Mouse (Mus musculus) cerebellum, adult 9-11 months (tissue): Measurements from ENCODE around the gene Hemgn.

Experiments
- DNase-seq: peaks from one replicate; pipeline ENCODE4 v3.0.0; 2022

Gene Hemgn

DNA sequence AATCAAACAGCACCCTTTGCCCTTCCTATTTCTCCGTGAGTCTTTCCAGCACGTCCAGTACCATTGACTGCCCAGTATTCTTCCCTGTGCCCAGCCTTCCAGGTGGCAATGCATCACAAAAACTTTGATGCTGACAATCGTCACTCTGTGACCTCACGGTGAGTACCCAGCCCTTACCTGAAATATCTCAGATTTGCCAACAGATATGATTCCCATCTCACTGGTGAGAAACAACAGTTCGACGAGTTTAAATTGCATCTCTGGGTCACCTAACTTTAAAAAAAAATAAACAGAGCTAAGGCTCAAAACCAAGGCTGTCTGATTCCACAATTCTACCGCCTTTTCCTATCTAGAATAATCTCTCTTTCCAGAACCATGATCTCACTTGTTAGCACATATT lies at the start of gene Hemgn:
TSS of gene Hemgn (minus strand) at position 101 of the 400 bp plus-strand sequence.
- DNase-seq: no peak

DNA sequence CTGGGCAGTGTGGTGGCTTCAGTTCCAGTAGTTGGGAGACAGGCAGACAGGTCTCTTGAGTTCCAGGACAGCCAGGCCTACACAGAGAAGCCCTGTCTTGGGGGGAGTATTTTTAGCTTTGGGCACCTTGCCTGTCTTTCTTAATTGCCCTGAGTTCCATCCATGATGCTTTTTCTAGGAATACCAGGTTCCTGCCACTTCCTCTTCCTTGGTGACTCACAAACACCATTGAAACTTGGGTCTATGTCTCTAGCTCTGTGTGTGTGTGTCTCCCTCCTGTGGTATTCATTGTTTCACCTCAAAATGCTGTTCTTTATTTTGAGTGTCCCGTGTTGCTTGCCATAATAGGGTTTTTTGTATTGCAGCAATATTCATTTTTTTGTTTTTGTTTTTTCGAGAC lies 45.1 kb upstream of the Hemgn start:
- DNase-seq: no peak

DNA sequence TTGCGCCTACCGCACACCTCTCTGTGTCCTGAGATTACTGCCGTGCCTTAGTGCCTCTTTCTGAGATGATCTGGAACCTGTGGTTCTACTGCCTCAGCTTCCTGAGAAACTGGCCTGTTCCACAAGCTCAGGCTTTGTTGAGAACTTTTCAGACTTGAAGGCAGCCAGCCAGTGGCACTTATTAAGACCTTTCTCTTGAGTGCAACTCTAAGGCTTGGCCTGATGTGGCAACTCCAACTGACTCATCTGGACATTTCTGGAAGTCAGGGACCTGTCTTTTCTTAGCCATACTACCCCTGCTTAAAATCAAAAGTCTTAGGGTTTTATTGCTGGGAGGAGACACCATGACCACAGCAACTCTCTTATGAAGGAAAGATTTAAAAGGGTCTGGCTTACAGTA lies 43.9 kb upstream of the Hemgn start:
- DNase-seq: no peak

DNA sequence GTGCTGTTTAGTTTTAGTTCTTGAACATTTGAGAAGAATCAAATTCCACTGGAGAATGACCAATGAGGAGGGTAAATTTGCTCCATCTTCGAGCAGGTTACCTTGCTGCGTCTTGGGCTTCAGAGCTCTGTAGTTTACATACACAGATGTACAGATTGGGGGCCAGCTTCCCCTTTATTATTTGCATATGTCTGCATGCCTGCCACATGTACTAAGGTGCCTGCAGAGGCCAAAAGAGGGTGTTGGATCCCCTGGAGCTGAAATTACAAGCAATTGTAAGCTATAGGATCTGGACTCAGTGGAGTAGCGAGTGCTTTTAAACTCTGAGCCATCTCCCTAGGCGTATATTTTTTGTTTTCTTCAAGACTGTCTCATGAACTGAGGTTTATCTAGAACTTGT lies 43.5 kb upstream of the Hemgn start:
- no peak for DNase-seq

DNA sequence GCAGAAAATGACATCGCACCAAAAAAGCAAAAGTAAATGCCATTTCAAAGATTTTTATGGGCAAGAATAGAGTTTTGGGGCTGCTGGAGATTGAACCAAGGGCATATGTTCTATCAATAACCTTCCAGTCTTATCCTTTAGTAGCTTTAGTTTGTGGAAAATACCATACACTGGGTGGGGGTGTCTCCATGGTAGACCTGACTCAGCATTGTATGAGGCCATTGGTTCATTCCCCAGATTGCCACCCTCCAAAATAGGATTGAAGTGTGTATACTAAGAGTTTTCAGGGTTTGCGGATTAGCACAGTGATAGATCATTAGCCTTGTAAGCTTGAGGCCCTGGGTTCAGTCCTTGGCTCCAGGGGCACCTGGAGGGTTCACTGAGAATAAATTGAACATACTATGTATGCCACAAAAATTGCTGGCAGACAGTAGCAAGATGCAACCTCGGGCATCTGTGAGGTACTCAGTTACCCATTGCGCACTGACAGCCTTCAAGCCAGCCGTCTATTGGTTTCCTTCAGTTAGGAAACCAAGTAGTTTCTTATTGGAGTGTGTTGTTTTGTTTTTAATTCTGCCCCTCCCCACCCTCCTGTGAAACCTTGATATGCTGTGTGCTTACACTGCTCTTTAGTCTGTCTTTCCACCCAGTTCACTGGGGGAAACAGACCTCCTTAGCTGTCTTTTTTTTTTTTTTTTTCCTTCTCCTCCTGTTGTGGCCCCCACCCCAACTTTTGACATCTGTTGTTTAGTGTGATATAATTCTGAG lies 41.0 kb upstream of the Hemgn start:
- no peak for DNase-seq

DNA sequence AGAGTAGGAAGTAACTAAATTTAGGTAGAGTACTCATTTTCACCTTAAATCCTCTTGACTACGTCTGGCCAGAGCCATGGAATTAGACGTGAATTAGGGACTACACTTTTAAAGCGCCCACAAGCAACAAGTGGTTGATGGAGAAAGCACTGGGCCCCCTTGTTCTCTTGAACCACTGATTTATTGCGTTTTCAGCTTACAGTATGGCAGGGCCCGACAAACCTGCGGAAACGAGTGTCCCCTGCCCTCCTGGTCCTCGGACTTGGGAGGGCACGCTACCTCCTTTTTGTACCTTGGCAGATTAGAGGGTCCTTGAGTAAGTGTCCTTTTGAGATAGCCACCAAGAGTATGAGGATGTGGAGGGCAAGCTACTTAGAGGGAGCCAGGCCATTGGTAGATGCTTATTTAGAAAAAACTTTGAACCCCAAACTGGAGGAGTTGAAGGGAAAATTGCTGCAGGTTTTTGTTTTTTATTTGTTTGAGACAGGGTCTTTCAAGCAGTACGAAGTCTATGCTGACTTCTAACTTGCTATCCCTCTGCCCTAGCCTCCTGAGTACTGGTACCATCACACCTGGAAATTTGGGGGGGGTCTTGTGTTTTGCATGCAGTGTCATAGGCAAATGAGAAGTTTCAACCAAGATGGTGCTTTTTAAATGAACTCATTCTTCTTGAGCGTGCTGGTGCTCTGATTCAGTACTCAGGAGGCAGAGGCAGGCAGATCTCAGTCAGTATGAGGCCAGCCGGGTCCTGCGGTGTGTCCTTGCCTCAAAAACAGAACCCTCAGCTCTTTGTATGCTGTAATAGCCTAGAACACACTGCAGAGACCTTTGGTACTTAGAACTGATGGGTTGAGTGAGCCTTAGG lies 39.8 kb upstream of the Hemgn start:
- peak; percentile 49 for DNase-seq

DNA sequence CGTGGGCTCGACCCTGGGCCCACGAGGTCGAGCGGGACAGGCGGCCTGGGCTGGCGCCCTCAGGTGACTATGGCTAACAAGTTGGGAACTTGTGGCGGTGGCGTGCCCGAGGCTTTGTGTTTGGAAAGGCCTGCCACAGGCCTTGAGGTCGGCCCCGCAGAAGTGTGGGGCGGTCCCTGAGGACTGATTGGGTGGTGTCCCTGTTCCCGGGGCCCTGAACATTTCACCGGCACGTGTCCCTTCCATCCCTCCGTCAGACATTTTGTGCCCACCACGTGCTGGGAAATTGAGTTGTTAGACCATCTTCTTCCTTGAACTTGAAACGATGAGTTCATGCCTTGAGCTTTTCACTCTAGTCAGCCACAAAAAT lies 39.2 kb upstream of the Hemgn start:
- DNase-seq: peak; percentile 73

DNA sequence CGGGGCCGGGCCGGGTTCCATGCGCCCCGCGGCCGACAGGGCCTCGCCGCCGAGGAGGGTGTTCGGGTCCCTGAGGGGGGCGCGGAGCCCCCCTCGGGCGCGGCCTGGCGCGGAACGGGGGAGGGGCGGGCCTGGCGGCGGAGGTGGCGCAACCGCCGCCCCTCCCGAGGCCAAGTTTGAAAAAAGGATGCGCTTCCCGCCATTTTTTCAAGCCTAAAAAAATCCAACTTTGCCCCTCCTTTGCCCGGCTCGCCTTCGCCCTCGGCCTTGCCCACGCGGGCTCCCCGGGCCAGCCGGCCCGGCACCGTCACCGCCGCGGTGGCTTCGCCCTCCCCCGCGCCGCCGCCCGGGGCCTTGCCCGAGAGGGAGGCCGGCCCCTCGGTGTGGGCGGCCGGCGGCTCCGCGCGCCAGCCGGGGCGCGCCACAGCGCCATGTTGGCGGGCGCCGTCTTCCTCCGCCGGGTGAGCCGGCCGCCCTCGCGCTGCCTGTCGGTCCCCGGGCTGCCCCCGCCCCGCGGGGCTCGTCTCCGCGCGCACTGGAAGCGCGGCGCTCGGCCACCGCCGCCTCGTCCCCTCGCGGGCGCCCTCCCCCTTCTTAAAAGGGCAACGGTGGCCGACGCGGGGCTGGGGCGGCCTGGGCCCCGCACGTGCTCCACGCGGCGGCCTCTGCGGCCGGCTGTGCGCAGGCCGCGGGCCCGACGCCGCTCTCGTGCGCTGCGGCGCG lies 38.6 kb upstream of the Hemgn start:
- DNase-seq: peak; percentile 85

DNA sequence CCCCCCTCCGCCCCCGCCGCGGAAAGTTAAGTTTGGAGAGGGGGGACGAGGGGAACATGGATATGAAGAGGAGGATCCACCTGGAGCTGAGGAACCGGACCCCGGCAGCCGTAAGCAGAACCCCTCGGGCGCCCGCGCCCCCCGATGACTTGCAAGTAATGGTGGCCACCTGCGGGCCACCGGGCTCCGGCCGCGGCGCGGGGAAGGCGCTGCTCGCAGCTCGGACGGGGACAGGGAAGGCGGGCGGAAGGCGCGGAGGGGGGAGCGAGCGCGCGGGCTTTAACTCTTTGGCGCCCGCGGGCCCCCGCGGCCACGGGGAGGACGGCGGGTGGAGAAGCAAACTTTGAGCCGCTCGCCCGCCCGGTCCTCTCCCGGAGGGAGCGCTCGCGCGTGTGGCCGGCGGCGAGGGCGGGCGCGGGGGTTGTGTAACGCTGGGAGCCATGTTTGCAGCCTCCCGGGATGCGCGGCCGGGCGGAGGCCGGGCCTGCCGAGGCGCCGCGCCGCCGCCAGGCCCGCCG lies 38.0 kb upstream of the Hemgn start:
- peak; percentile 85 for DNase-seq

DNA sequence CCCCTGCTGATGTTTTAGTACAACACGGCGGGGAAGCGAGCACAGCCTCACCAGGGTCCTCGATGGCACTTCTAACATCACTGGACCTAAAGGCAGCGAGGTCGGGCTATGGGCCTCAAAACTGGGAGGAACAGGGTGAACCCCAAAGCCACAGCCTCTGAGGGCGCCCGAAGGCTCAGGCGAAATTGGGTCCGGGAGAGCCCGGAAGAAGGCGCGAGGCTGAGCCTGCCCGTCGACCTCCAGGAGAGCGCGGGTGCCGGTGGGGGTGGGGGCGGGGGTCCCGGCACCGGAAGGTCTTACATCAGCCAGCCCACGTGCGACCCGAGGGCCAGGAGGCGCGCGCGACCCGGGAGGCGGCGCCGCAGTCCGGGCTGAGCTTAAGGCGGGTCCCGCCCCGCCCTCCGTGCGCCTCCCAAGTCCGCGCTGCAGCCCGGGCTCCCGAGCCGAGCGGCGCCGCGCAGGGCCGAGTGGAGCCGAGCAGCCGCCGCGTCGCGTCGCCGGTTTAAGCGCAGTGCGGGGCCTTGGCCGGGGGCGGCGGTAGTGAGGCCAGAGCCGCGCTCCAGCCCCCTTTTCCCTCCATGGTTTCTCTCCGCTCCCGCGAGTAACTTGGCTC lies 37.3 kb upstream of the Hemgn start, which contains the start of gene Anp32b:
TSS of gene Anp32b (plus strand) at position 384 of the 613 bp plus-strand sequence.
- peak; percentile 93 for DNase-seq

DNA sequence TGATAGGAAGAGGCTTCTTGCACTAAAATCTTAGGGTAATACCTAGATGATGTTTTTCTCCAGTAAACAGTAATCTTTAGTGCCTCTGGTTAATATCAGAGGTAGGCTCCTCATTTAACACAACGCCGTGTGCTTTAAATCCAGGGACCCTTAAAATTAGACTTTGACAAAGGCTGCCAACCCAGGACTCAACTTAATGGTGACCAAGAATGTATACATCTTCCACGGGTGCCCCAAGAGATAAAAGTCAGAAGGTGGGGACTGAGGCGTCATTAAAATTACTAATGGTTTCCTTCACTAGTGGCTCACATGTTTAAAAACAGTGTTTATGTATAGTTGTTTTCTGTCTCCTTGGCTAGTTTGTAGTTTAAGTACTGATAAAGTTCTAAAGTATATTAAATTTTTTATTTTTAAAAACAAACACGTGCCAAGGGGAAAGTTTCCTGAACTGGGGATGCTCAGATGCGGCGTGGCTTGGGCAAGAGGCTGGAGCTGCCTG lies 36.8 kb upstream of the Hemgn start:
- DNase-seq: peak; percentile 31

DNA sequence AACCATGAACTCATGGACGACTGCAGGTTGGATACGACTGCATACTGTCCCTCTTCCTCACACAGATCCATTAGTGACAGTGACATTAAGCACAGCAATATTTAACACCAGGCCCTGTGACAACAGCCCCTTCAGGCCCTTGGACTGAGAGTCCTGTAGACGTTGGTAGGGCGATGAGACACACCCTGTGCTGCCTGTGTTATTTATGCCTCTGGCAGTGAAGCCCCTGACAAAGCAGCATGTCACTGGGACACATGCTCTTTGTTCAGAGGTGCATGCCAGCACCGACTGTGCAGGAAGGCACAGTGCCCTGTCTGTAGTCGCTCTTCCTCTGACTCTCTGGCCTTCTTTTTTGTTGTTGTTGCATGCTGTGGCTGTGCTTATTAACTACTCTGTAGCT lies 35.6 kb upstream of the Hemgn start:
- DNase-seq: peak; percentile 84

DNA sequence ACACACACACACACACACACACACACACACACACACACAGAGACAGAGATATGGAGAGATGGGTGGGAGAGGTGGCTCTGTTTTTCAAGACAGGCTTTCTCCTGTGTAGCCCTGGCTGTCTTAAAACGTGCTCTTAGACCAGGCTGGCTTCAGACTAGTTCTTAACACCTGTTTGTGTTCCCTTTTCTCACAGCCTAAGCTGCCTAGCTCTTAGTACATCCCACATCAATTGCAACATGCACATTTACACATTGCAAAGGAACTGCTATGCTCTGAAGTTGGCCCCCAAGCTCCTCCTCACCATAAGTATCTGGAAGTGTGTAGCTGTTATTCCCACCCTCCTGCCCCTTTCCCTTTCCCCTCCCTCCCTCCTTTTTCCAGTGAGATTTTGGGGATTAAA lies 34.2 kb upstream of the Hemgn start:
- no peak for DNase-seq

DNA sequence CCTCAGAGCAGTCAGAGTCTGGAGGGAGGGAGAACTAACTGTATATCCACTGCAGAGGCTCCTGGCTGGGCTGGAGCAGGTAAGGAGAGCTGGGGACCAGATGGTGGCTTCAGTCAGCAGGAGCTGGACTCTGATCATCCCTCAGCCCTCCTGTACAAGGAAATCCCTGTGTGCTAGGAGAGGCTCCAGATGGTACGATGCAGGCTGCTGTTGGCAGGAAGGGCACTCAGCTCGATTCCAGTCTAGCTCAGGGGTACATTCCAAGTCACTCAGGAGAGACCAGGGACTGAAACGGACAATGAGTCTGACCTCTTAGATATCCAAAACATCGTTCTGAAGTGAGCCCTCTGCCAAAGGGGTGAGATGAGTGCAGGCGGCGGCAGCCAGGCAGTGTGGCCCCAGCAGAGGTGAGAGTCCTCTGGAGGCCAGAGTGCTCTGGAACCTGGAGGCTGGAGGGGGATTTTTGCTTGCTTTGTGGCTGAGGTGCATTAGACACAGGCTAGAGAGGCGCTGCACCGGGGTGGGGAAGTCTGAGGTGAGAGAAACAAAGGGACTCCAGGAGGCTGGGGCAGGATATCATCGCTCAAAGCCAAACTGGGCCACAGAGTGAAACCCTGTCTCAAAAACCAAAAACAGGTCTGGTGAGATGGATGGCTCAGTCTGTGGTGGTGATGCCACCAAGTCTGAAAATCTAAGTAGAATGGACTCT lies 32.1 kb upstream of the Hemgn start:
- peak; percentile 91 for DNase-seq

DNA sequence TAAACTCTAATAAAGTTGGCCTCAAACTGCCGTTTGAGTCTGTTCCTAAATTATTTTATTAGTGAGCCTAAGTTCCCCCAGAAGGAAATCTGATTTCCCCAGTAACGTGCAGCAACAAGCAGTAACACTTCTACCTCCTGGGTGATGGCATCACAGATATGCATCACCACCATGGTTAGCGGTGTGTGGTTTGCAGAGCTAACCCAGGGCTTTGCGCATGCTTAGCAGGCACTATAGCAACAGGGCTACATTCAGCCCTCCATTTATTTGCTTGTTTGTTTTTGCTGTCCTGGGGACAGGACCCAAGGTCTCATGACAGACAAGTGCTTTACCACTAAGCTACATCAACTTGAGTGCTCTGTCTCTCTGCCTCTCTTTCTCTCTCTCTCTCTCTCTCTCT lies 29.2 kb upstream of the Hemgn start:
- DNase-seq: no peak

DNA sequence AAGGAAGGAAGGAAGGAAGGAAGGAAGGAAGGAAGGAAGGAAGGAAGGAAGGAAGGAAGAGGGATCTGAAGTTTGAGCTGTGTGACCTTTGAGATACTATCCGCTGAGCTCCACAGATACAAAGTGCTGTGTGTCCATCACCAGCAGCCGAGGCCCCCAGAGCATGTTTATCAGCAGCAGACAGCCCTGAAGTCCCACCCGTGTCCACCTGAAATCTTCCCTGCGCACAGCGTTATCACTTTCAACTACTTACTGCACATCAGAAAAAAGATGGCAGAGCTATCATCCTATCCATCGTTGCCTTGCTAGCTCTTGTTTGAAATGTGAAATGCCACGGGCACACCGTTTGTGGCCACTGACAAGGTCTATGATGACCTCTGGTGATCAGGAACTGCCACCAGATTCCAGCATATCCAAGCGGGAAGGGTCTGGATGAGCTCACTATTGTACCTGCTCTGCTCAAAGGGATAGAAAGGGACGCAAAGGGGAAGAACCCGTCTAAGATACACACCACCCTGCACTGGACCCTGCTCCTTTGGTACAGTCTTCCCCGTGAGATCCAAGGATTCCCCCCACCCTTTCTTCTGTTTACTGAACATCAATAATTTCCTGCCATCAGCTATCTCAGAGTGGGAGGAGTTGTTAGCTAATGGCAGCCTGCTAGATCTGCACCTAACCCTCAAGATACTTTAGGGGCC lies 19.2 kb upstream of the Hemgn start:
- DNase-seq: no peak

DNA sequence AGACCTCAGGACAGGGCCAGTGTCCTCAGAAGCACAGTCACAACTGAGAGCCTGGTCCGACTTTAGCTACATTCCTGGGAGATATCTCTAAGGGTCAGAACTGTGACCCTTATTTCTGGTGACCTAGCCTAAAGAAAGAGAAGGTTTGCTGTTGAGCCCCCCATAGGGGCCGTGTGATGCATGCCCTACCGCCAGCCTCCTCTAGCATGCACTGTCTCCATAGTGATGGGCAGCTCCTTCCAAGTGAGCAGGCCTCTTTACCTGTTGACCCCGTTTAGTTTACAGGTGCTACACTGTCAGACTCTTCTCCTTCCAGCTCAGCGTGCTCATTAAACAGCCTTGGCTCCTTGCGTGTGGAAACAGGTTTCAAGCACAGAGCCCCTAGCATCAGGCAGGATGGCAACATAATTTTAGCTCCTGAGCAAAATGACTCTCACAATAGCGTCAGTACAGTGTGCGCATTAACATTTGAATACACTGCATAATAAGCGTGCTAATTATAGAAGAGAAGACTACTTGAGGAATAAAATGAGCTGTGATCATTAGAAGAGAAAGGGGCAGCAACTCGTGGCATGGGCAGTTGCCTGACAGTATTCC lies 15.7 kb upstream of the Hemgn start:
- DNase-seq: no peak

DNA sequence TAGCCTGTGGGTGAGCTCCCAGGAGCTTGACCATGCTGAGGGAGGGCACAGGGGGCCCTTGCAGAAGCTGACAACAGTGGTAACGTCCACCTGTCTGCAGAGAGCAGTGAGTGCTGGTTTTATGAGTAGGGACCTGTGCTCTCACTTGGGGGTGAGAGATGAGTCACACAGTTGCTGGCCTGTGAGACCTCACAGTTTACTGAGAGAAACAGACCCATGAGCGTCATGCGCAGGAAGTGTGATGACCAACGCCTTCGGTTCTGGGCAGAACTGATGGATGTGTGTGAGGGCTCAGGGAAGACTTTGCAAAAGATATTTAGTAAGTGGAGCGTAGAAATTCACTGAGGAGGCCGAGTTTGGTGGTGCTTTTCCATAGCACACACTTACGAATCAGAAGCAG lies 9.3 kb upstream of the Hemgn start:
- DNase-seq: no peak

DNA sequence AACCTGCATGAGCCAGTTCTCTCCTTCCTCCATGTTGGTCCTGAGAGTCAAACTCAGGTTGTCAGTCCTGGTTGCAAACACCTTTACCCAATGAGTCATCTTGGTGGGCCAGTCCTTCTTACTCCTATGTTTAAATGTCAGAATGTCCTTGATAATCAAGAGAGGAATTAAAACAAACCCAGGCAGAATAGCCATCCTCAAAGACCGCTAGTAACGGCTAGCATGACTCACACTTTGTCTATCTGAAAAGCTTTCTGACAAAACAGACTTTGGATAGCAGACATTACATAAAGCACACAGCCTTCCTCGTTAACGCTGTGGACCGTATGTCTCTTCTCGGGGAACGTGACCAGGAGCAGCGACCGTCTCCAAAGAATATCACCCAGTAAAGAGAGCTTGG lies 5.5 kb upstream of the Hemgn start:
- no peak for DNase-seq

DNA sequence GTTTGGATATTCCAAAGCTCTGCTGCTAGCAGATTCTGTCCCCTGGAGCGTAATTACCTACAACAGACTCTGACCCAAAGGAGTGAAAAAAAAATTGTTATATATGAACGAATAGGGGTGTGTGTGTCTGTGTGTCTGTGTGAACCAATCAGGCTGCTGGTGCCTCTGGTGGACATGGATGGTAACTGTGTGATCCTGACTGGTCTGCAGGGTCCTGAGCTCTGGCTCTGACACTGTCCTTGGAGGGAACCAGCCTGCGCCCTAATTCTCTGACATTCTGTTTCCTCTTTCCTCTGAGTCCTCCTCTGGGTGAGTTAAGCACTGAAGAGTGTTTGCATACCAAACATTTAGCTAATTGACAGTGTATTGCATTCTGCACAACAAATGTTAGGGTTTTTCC lies 4.2 kb upstream of the Hemgn start:
- no peak for DNase-seq

DNA sequence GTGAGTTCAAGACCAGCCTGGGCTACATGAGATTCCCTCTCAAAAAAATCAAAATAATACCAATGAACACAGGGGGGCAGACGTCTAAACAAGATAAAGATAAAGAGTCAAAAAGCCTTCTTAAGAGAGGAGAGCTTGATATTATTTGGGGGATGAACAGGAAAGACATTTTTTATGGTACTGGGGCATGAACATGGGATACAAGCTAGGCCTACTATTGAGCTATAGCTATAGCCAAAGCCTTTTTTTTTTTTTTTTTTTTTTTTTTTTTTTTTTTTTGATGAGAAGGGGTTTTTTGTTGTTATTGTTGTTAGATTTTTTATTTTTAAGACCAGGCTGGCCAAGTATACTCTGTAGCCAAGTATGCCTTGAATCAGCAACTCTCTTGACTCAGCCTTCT lies 1.2 kb downstream of the Hemgn start:
- no peak for DNase-seq
